Mouse (Mus musculus): Measurements from ENCODE around the gene Adpgk.
A peak's percentile ranks its signal among the peaks of the same experiment; 100 is the strongest.

Adpgk gene

DNA sequence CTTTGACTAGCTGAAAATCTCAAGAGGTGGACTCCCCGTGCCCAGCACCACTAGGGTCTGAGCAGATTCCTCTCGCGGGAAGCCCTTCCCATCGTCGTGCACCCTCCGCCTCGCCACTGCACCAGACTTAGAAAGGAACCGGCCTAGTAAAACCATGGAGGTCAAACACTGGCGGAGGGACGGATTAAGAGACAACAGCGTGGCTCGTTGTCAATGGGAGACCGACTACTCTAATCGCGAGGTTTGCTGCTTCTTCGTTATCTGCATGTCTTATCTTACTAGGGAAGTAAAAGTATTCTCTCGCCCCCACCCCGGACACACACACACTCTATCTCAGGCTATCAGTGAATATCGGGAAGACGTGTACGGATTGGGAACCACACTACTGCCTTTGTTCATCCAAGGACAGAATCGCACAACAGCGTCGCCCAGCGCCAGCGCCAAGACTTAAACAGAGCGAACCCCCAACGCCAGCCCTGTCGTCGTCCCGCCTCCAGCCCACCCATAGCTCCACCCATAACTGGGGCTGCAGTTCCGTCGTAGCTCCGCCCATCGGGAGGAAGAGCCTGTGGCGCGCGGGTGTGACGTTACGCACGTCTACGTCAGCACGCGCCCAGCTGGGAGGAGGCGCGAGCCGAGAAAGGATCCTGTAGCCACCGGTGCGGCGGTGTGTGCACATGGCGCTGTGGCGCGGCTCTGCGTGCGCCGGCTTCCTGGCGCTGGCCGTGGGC lies at the start of gene Adpgk:
Adpgk (plus strand) TSS at position 602 of the 731 bp plus-strand sequence.
- peak; percentile 99 for DNase-seq (ENCODE audit: low spot score)

- DNase-seq (ENCODE audit: low spot score): no peak
Measured at GRCm38 (mm10) chr9:59245181-59245580, 46.2 kb upstream of the Adpgk start.

DNA sequence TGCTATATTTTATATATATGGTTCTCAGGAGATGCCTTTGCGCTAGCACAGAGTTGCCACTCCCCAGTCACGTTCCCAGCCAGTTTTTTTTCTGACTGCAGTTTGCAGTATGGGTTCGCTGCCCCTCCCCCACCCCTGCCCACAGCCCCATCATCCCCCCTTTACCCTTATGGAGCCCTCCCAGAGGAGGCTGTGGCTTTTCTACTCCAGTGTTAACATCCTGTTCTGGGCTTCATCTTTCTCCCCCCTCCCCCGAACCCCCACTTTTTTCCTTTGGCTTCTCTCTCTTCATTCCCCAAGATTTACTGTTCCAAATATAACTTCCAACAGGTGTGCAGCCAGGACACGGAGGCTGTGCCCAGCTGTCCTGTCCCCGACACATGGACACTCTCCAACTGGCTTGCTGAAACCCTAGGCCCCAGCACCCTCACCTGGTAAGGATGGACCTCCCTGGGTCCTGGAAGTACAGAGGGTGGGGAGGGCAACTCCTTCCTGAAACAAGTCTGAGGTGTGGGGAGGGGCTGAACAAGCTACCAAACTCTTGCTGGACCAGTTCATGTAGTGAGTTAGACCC lies 44.8 kb upstream of the Adpgk start:
- no peak for DNase-seq (ENCODE audit: low spot score)

GRCm38 (mm10) chr9:59249359-59249758 lies 42.0 kb upstream of the Adpgk start:
- DNase-seq (ENCODE audit: low spot score): no peak

GRCm38 (mm10) chr9:59250272-59250671 lies 41.1 kb upstream of the Adpgk start:
- no peak for DNase-seq (ENCODE audit: low spot score)

- DNase-seq (ENCODE audit: low spot score): no peak
Measured at GRCm38 (mm10) chr9:59254716-59255421, 36.5 kb upstream of the Adpgk start.

DNA sequence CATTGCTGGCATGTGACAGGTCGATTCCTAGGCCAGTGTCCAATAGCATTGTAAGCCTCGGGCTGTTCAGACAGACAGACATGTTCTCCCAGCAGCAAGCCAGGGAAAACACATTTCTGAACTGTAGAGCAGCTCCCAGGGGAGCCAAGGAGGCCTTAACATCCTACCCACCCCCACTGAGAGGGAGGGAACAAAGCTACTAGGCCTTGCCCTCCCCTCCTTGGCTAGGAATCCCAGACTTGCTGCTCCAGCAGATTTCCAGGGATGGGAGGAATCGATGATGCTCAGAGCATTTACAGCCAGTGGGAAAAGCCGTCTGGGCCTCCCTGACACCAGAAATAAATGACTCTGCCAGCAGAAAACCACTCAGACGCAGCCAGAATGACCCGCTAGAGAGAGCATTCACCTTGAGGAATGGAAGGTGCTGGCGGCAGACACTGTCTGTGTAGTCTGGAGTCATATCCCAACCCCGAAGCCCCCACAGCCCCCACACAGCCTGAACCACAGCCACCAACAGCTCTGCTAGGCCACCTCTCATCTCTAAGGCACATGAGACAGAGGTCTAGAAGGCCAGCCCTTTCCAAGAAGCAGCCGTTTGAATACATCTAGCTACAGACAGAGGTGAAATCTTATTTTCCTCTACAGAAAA lies 31.4 kb upstream of the Adpgk start:
- no peak for DNase-seq (ENCODE audit: low spot score)

GRCm38 (mm10) chr9:59266332-59266731 lies 25.0 kb upstream of the Adpgk start:
- no peak for DNase-seq (ENCODE audit: low spot score)

DNA sequence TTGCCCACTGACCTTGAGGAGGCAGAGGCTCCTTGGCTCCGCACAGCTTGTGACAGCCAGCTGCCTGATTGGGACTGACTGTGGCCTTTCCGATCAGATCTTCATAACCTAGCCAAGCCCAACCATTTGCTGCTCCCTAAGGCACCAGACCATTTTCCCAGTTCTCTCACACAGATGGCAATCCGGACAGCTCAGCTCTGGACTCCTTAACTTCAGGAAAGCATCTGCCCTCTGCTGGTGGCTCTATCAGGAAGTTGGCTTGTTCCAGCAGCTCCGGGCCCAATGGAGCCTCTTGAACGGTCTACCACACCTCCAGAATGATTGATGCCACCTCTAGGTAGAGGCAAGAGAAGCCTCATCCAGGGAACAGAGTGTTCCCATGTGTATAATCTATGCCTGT lies 21.6 kb upstream of the Adpgk start:
- peak; percentile 55 for DNase-seq (ENCODE audit: low spot score)

GRCm38 (mm10) chr9:59271081-59271480 lies 20.3 kb upstream of the Adpgk start:
- DNase-seq (ENCODE audit: low spot score): no peak

GRCm38 (mm10) chr9:59271711-59272110 lies 19.6 kb upstream of the Adpgk start:
- DNase-seq (ENCODE audit: low spot score): peak; percentile 32

DNA sequence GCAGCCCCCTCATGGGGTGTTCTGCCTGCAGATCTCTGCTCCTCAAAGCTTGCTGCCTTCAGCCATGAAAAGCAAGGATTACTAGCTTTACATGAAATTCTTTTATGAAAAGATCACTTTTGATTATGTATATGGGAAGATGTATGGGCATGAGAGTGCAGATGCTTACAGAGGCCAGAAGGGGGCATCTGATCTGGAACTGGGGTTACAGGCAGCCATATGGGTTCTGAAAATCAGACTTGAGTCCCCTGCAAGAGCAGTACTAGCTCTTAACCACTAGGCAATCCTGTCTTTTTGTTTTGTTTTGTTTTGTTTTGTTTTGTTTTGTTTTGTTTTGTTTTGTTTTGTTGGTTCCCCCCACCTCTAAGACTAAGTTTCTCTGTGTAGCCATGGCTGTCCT lies 18.2 kb upstream of the Adpgk start:
- DNase-seq (ENCODE audit: low spot score): no peak

- DNase-seq (ENCODE audit: low spot score): no peak
Measured at GRCm38 (mm10) chr9:59274846-59275455, 16.4 kb upstream of the Adpgk start.

GRCm38 (mm10) chr9:59278199-59278598 lies 13.2 kb upstream of the Adpgk start:
- DNase-seq (ENCODE audit: low spot score): no peak

- no peak for DNase-seq (ENCODE audit: low spot score)
Measured at GRCm38 (mm10) chr9:59278694-59279093, 12.7 kb upstream of the Adpgk start.

- DNase-seq (ENCODE audit: low spot score): no peak
Measured at GRCm38 (mm10) chr9:59280888-59281287, 10.5 kb upstream of the Adpgk start.

GRCm38 (mm10) chr9:59281871-59282682 lies 9.3 kb upstream of the Adpgk start:
- DNase-seq (ENCODE audit: low spot score): peak; percentile 82

DNA sequence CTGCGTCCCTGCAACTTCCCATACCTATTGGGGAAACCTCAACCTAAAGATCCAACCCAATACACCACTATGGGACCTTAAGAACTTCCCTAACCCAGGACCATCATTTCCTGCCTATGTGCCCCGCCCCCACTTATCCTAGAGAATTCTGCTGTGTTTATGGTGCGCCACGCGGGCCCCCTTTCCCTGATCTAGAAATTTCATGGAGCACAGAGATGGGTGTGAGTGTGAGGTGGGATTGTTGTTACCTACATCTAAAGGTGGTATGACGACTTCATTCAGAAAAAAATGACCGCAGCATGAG lies 8.7 kb upstream of the Adpgk start:
- DNase-seq (ENCODE audit: low spot score): no peak

- DNase-seq (ENCODE audit: low spot score): no peak
Measured at GRCm38 (mm10) chr9:59285614-59286013, 5.7 kb upstream of the Adpgk start.

GRCm38 (mm10) chr9:59288058-59288457 lies 3.3 kb upstream of the Adpgk start:
- DNase-seq (ENCODE audit: low spot score): no peak

- DNase-seq (ENCODE audit: low spot score): no peak
Measured at GRCm38 (mm10) chr9:59288685-59289410, 2.5 kb upstream of the Adpgk start.
